Mouse (Mus musculus): ENCODE data around the gene Gpr68.

Gpr68 gene

DNA sequence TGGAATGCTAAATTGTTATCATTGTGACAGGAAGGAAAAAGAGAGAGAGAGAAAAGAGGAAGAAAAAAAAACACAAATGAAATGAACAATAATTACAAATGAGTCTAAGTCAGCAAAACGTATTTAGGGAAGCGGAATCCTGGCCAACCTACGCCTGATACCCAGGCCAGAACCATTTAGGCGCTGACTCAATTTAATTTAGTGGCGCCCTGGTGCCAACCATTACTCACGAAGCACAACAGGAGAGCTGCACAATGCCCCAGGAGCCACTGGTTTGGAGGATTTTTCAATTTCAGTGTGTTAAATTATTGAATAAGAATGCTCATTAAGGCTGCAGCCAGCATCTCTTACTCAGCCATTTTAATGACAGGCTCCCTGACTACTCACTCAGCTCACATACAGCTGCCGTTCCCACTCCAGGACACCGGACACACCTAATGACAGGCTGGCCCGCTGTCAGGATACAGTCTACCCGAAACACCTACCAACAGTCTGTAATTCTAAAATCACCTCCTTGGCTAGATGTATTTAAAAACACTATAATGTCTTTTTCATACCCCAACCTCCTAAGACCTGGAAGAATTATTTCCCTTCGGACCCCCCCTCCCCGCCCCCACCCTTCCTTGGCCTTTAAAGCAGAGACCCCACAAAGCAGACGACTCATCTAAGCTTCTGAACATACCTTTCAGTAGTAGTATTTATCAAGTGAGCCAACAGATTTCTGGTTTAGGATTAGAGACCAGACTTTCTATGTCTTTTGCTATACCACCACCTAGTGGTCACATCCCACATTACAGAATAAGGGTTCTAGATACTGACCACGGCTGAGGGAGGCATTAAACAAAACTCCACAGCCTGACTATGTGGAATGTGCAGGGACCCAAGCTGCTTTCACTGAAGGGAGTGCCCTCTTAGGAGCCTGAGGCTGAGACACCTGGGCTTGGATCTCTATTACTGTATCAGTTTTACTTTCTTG lies 17.9 kb upstream of the Gpr68 start:
- in situ Hi-C loops (cut with MboI; ENCODE audit: low sequenced_read_pairs), result loop anchor here (25.0 kb wide), 1 partner anchor 436 kb away; no protein-coding TSS in a partner anchor

DNA sequence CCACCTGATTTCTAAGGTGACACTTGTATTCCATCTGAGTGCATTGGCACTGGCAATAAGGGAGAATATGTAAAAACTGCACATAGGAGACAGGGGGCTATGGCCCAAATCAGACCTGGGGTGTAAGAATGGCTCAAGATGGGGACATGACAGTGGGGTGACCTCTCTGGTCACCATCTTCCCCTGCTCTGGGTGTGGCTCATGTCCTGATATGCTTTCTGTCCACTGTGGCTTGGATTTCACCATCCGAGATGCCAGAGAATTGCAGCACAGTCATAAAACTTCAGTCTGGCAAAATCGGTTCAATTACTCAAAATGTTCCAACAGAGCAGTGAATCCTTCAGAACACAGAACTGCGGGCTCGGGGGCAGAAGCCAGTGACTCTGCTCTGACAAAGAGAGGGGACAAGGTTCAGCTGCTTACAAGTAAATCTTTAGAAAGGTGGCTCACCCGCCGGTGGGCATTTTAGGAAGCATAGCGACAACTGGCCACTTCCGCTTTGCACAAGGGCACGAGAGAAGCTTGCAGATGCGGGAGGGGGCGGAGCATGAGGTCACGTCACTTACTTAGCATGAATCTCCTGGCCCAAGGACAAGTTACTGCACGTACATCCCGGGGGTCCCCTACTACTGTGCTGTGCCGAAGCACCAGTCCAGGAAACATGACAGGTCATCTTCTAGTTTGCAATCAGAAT lies 16.8 kb upstream of the Gpr68 start:
- in situ Hi-C loops (cut with MboI; ENCODE audit: low sequenced_read_pairs), result loop anchor here (25.0 kb wide), 1 partner anchor 438 kb away; no protein-coding TSS in a partner anchor

DNA sequence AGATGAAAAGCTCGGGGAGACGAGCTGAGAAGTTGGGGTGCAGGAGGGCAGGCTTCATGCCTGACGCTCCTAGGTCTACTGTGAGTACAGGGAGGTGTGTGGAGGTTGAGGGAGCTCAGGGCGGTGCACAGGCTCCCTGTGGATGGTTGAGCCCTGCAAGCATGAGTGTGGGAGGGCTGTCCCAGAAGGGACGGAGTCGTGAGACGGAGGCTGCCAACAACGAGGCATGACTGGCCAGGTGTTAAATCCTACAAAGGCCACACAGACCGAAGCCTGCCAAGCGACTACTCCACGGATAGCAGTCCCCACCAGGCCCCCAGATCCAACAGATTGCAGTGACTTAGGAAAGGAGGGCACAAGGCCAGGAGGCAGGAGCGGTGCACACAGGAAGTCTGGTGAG lies 2.7 kb upstream of the Gpr68 start:
- in situ Hi-C loops (cut with MboI; ENCODE audit: low sequenced_read_pairs), result loop anchor here (5.0 kb wide), 1 partner anchor 58 kb away; no protein-coding TSS in a partner anchor

DNA sequence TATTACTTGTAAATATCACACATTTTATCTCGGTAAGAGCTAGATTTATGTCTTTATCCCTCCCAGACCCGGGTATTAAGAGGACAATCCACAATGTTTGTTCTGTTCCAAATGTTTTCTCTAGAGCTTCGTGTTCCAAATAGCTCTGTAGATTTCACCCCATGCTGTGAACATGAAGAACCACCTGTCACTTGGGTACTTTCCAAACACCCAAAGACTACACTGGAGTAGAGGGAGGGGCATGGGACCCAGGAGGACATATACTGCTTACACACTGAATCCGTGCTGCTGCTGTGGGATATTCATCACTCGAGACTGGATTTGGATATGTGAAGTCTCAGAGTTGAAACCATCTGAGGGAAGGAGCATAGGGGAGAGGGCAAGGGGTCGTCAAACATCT lies 1.8 kb upstream of the Gpr68 start:
- in situ Hi-C loops (cut with MboI; ENCODE audit: low sequenced_read_pairs), result loop anchor here (5.0 kb wide), 1 partner anchor 57 kb away; no protein-coding TSS in a partner anchor

DNA sequence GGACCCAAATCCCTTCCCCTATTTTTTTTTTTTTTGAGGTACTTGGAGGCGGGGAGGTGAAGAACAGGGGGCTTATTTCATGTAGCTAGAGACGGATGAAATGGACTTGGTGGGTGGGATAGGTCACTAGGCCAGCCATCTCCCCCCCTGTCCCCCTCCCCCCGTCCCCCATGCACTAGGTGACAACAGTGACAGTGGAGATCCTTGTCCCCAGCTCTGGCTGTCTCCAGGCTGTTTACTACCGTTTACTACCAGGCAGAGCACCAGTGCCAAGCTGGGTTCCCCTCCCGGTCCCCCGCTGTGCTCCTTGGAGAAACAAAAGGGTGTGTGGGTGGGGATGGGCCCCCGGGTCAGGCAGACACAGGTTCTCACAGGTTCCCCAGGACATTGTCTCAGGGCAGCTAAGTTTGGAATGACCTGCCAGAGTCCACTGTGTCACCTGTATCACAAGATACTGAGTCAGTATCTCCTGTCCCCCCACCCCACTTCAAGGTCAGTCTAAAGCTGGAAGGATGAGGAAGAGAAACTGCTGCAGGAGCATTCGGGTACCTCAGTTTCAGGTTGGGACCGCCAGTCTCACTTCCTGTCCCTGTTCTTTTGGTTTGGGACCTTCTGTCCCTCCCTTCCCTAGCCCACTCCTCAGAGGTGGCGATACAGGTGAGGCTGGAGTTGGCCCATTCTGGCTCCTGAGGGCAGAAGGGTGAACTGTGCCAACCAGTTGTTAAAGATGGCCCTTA lies 468 bp upstream of the Gpr68 start:
- in situ Hi-C loops (cut with MboI; ENCODE audit: low sequenced_read_pairs), result no loop called here

DNA sequence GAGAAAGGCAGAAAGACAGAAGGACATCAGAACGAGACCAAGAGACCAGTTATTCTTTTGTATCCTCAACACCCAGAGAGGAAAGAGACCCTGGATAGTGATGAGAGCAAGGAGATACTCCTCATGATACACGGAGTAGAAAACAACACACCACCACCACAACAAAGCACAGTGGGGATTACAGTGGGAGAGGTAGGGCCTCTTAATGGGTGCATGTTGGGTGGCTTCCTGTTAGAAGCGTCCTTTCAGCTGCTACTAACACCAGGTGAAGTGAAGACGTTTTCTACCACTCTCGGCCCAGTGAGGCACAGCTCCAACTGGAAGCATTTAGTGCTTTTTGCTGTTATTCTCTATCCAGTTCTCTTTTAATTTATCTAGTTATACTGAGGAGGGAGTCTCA lies 1.1 kb downstream of the Gpr68 start:
- in situ Hi-C loops (cut with MboI; ENCODE audit: low sequenced_read_pairs), result no loop called here

DNA sequence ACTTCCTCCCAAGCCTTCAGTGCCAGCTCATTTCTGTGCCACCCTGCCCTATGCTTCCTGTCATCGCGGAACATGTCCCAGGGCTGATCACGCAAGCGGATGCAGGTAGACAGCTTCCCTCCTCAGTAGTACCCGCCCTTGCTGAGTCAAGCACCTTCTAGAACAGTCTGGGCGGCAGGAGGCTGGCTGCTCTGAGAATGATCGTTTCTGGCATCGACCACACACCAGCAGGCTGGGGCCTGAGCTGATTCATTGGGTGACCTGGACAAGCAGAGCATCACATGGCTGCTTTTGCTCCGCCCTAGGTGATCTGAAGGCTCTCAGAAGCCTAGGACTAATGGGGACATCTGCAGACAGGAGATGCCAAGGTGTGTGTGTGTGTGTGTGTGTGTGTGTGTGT lies 4.2 kb downstream of the Gpr68 start:
- in situ Hi-C loops (cut with MboI; ENCODE audit: low sequenced_read_pairs), result no loop called here

DNA sequence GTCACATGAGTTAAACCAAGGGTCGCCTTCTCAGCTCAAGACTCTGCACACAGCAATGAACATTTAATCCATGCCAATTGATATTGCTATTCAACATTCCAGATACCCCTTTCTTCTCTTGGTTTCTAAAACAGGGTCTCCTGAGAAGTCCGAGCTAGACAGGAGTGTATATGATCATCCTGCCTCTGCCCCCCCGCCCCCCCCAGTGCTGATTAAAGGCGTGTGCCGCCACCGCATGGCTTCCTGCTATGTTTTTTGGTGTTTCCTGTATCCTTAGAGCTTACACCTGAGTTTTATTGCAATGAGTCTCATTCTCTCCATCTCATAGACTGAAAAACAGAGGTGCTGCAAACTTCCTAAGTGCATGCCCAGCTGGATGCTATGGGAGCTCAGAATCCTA lies 6.6 kb downstream of the Gpr68 start:
- in situ Hi-C loops (cut with MboI; ENCODE audit: low sequenced_read_pairs), result no loop called here

DNA sequence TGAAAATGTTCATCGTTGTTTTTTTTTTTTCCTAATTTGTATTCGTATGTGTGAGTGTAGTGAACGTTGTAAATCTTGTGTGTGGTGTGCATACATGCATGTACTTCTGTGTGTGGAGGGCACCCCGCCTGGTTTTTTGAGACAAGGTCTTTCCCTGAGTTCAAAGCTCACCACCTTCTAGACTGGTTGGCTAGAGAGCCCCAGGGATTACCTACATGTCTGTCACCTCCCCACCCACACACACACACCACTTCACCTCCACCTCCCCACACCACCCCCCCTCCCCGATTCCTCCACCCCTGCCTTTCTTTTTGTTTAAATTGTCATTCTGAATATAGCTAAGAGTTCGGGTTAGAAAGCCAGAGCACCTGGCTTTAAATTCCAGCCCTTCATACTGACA lies 7.1 kb downstream of the Gpr68 start:
- in situ Hi-C loops (cut with MboI; ENCODE audit: low sequenced_read_pairs), result no loop called here

DNA sequence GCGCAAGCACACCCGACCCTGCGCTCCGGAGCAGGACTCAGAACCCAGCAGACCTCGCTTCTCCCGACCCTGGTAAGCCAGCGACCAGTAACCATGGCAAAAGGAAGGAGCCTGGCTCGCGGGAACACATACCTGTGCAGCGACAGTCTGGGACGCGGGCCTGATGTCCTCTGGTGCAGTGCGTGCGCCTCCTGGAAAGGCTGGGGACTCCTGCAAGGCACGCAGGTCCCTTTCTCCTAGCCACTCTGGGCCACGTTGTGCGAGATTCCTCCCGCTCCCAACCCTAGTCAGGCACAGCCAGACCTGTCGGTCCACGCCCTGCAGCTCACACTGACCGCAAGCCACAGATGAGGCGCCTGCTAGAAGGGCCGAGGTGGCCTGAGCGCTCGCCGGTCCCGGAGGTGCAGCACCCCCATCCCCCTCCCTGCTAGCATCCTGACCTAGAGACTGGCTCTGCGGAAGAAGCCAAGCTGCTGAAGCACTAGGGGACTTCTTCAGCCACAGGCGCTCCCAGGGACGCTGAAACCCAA lies 8.8 kb downstream of the Gpr68 start:
- in situ Hi-C loops (cut with MboI; ENCODE audit: low sequenced_read_pairs), result no loop called here

DNA sequence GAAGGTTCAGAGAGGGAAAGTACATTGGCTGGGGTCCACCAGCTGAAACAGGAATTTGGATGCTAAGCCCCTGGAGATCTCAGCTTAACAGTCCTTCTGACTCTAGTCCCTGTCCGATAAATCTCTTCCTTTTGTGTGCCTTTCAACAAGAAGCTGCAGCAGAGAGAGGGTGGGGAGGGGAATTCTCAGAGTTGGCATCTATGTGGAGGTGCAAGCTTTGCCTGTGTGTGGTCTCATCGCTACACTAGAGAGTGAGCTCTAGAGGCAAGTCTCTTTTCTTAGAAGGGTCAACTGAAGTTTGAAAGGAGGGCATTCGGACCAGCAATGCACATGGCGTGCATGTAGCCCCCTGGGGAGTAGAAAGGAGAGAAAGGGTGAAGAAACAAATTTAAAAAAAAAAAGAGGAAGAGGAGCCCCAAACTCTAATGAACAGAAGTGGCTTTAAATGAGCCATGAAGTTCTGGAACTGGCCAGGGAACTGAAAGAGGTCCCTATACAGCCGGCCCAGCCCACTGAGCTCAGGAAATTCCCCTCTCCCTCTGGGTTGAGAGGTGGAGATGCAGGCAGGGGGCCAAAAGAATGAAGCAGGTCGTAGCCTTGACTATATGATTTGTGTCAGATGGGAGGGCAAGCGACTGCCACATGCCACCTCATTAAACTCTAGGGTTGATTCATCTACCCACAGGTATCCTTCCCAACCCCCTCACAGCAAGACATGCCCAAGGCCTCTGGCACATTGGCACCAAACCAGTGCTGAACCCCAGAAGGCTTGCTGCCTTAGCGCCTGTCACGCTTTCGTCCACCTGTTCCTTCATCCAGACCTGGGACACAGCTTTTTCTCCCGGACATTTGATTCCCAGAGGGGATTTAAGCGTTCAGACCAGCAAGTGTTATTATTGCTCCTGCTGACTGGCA lies 10.0 kb downstream of the Gpr68 start:
- in situ Hi-C loops (cut with MboI; ENCODE audit: low sequenced_read_pairs), result no loop called here

DNA sequence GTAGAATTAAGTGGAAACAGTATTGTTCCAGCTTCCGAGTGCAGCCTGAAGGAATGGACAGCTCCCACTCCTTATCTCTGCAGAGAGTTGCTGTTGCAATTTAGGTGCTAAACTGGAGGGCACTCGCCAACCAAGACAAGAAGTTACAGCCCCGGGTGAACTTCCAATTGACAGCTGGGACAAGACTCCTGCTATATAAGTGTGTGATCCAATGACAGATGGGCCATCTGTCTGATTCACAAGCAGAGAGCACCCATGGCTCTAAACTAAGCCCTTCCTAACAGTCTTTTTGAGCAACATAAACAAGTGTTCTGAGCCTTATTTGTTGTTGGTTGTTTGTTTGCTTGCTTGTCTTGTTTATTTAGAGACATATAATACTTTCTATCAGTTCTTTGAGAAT lies 11.3 kb downstream of the Gpr68 start:
- in situ Hi-C loops (cut with MboI; ENCODE audit: low sequenced_read_pairs), result no loop called here

DNA sequence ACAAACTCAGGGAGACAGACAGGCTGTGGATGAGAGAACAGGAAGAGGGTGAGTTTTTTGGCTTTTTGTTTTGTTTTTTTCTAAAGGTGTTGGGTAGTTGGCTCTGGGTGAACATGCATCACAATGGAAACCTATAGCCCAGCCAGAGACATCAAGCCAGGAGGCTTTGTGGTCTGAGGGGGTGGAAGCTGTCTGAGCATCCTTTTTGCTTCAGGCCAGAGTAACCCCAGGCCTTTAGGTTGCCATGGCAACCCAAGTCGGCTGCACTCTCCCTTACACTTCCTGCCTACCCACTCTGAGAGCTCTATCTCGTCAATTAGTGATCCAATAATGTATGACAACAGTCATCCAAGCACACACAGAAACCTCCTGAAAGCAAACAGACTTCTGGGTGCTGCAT lies 12.5 kb downstream of the Gpr68 start:
- in situ Hi-C loops (cut with MboI; ENCODE audit: low sequenced_read_pairs), result no loop called here

DNA sequence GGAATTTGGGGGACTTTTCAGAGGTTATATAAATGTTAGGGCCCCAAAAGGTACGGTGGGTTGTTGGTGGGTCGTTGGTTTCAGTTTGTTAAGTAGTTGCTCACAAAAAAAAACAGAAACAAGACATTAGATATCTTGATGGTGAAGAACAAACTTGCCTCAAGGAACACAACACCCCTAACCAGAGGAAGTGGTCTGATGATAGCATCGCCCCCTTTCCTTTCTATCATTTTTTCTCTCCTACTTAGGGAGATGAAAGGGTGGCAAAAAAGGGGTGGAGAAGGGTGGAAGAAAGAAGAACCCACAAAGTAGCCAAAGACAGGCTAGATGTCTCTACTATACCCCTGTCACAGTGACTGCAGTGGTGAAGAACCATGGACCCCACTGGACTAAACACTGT lies 17.4 kb downstream of the Gpr68 start:
- in situ Hi-C loops (cut with MboI; ENCODE audit: low sequenced_read_pairs), result no loop called here

DNA sequence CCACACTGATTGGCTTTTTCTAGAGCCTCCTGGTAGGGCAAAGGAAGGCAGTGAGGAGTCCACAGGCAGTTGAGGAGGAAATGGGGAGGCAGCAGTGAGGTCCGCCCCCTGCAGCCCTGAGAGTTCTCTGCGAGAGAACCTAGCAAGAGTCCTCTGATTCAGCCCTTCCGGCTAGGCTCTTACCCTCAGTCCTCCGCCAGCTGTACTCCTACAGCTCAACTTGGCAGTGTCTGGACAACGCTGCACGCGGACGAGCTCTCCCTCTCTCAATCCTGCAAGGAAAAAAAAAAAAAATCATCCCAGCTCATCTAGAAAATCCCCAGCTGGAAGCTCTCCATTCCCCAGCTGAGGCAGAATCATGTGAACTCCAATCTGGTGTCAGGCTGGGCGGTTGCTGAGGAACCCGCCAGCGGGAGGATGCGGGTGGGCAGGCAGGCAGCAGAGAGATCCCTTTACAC lies 20.2 kb downstream of the Gpr68 start:
- in situ Hi-C loops (cut with MboI; ENCODE audit: low sequenced_read_pairs), result no loop called here

DNA sequence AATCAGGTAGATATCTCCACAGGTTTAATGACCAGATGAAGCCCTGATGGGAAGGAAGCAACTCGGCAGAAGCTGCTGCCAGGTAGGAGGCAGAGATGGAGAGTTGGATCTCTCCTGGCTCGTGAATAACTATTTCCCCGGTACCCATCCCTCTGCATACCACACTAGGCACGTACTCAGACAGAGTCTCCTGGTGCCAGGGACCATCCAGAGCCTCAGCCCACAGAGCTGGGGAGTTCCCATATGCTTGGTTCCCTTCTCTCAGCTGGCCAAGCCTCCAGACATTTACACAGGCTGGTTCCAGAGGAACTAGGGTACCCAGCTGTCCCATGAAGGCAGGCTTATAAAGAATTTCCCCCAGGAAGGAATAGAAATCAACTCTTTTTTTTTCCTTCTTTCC lies 21.1 kb downstream of the Gpr68 start:
- in situ Hi-C loops (cut with MboI; ENCODE audit: low sequenced_read_pairs), result no loop called here

DNA sequence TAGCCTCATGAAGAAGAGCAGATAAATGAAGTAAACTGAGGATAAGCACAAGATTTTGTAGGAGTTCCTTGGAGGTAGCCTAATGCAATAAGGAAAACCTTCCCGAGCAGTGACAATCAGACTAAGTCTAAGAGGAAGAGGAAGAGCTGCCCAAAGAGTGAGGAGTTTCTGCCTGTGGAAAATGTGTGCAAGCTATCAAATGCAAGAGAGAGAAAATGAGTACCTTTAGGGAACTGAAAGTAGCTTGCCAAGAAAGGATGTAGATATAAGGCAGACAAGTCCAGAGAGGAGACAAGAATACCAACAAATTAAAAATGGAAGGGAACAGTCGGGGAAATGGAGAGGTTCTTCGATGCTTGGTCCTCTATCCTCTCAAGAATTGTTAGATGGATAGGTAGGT lies 22.4 kb downstream of the Gpr68 start:
- in situ Hi-C loops (cut with MboI; ENCODE audit: low sequenced_read_pairs), result no loop called here

DNA sequence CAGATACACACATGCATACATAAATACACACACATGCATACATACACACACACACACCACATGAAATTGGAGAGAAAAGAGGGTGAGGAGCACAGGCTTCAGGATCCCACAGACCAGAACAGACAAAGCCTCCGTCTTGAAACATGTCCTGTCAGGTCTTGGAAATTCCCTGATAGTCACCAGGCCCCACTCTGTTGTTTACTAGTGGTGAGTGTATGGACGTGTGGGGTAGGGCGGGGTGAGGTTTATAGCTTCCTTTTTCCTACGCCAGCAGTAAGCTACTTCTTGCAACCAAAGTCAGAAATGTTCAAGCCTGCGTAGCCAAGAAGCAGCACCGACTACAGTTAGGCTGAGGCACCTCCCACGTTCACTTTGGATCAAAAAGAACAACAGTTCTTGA lies 24.8 kb downstream of the Gpr68 start:
- in situ Hi-C loops (cut with MboI; ENCODE audit: low sequenced_read_pairs), result no loop called here

DNA sequence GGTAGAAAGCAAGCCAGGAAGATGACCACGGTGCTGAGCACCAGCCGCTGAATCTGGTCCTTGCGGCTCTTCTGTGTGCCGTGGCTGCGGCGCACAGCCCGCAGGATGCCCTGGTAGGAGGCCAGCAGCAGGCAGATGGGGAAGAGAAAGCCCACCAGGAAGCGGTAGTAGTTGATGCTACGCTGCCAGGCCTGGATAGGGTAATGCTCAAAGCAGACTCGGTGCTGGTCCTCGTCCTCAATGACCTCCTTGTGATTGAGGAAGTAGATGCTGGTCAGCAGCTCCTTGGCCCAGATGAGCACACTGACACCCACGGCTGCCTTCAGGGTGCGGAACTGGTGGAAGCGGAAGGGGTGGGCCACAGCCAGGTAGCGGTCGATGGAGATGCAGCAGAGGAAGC lies 29.4 kb downstream of the Gpr68 start:
- in situ Hi-C loops (cut with MboI; ENCODE audit: low sequenced_read_pairs), result no loop called here

DNA sequence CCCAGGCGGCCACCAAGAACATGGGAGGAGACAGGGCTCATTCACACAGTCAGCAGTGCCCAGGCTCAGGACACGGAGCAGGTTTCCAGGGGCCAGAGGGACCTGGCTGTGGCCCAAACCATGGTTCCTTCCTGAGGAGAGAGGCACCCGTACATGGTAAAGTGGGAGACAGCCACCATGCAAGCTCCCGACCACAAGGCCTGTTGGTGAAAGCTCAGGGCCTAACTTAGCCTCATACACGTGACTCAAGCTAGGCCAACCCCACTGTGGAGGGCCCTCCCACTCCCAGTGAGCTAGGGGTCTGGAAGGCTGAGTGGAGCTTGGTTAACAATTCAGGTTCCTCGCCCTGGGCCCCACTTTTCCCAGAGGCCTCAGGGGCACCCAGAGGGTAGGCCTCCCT lies 30.1 kb downstream of the Gpr68 start:
- in situ Hi-C loops (cut with MboI; ENCODE audit: low sequenced_read_pairs), result no loop called here

All from CH12F3 (cell line).